Mouse (Mus musculus): ENCODE results near the gene Ubtfl1. TPM values are rescaled to one million over a fixed set of nuclear protein-coding genes. Genes with fewer than 3 reads are reported as not detected.
"Not testable (repeated sequence)": the region's sequence is repeated elsewhere in the genome, so short reads cannot be mapped to it uniquely, and the experiment has no call there.

Ubtfl1 gene
- polyA plus RNA-seq (2014; fragmentation: Nextera tagmentation; extraction: Ambion mirVana), result not detected in 2 replicates

- 70% methylated on average over 1 of the region's 1 CpGs for WGBS
- Histone ChIP-seq H3K4me1 (replicated peaks; ENCODE audit: control insufficient read depth, insufficient read depth, low read length) (no peaks in the 10 kb centered on the region), H3K27ac (no peak within 1 kb of the TSS), H3K9ac (no peak within 1 kb of the TSS), H3K4me2 (replicated peaks) (no peak within 1 kb of the TSS), H3K27me3 (ENCODE audit: control insufficient read depth, insufficient read depth, low read length) (no peaks in the 10 kb centered on the region), H3K36me3 (replicated peaks; ENCODE audit: control insufficient read depth, insufficient read depth) (no peaks in the 10 kb centered on the region), H3K4me3 (replicated peaks; ENCODE audit: low read length) (no peak within 1 kb of the TSS), H3K9me3 (ENCODE audit: control insufficient read depth, low read length) (no peaks in the 10 kb centered on the region)
- no peak for DNase-seq (ENCODE audit: low spot score)
- ATAC-seq (ENCODE audit: low FRiP score), result no peak
Observed at GRCm38 (mm10) chr9:18404118-18404517, at the start of gene Ubtfl1. Gene Ubtfl1, plus strand, starts transcription at chr9:18404418.

GRCm38 (mm10) chr9:18373026-18373425 lies 31.2 kb upstream of the Ubtfl1 start:
- not testable (repeated sequence) for H3K9ac ChIP-seq; H3K36me3 ChIP-seq (replicated peaks; ENCODE audit: control insufficient read depth, insufficient read depth); H3K27me3 ChIP-seq (ENCODE audit: control insufficient read depth, insufficient read depth, low read length); H3K27ac ChIP-seq; H3K4me1 ChIP-seq (replicated peaks; ENCODE audit: control insufficient read depth, insufficient read depth, low read length); DNase-seq (ENCODE audit: low spot score); ATAC-seq (ENCODE audit: low FRiP score); H3K4me2 ChIP-seq (replicated peaks); H3K4me3 ChIP-seq (replicated peaks; ENCODE audit: low read length); H3K9me3 ChIP-seq (ENCODE audit: control insufficient read depth, low read length)
- WGBS, result 73% methylated on average over 1 of the region's 1 CpGs

GRCm38 (mm10) chr9:18385782-18386181 lies 18.4 kb upstream of the Ubtfl1 start:
- Histone ChIP-seq H3K4me1 (replicated peaks; ENCODE audit: control insufficient read depth, insufficient read depth, low read length) (no peaks in the 10 kb centered on the region), H3K9me3 (ENCODE audit: control insufficient read depth, low read length) (no peaks in the 10 kb centered on the region; the same call in 1 of the 2 replicates), H3K4me2 (replicated peaks) (no peak overlapping the region), H3K27me3 (ENCODE audit: control insufficient read depth, insufficient read depth, low read length) (no peaks in the 10 kb centered on the region), H3K9ac (no peak overlapping the region), H3K36me3 (replicated peaks; ENCODE audit: control insufficient read depth, insufficient read depth) (no peaks in the 10 kb centered on the region), H3K27ac (no peak overlapping the region), H3K4me3 (replicated peaks; ENCODE audit: low read length) (no peak overlapping the region)
- DNase-seq (ENCODE audit: low spot score) (no peak), ATAC-seq (ENCODE audit: low FRiP score) (no peak)
- WGBS, result 37% methylated on average over 6 of the region's 6 CpGs

GRCm38 (mm10) chr9:18399629-18400028 lies 4.6 kb upstream of the Ubtfl1 start:
- Histone ChIP-seq H3K36me3 (replicated peaks; ENCODE audit: control insufficient read depth, insufficient read depth) (no peaks in the 10 kb centered on the region), H3K9ac (no peak overlapping the region), H3K9me3 (ENCODE audit: control insufficient read depth, low read length) (no peaks in the 10 kb centered on the region), H3K27me3 (ENCODE audit: control insufficient read depth, insufficient read depth, low read length) (no peaks in the 10 kb centered on the region), H3K4me2 (replicated peaks) (no peak overlapping the region), H3K4me1 (replicated peaks; ENCODE audit: control insufficient read depth, insufficient read depth, low read length) (no peaks in the 10 kb centered on the region), H3K4me3 (replicated peaks; ENCODE audit: low read length) (no peak overlapping the region), H3K27ac (no peak overlapping the region)
- ATAC-seq (ENCODE audit: low FRiP score), result no peak
- WGBS, result 63% methylated on average over 1 of the region's 1 CpGs
- no peak for DNase-seq (ENCODE audit: low spot score)

- not testable (repeated sequence) for DNase-seq (ENCODE audit: low spot score); ATAC-seq (ENCODE audit: low FRiP score); H3K9me3 ChIP-seq (ENCODE audit: control insufficient read depth, low read length); H3K27ac ChIP-seq; H3K4me3 ChIP-seq (replicated peaks; ENCODE audit: low read length); H3K9ac ChIP-seq; H3K4me2 ChIP-seq (replicated peaks); H3K36me3 ChIP-seq (replicated peaks; ENCODE audit: control insufficient read depth, insufficient read depth); H3K27me3 ChIP-seq (ENCODE audit: control insufficient read depth, insufficient read depth, low read length); H3K4me1 ChIP-seq (replicated peaks; ENCODE audit: control insufficient read depth, insufficient read depth, low read length)
- 76% methylated on average over 2 of the region's 2 CpGs for WGBS
Observed at GRCm38 (mm10) chr9:18402895-18403294, 1.3 kb upstream of the Ubtfl1 start, which contains the start of gene Naalad2. Gene Naalad2, minus strand, starts transcription at chr9:18402995.

- not testable (repeated sequence) for DNase-seq (ENCODE audit: low spot score); H3K4me2 ChIP-seq (replicated peaks); H3K9ac ChIP-seq; H3K36me3 ChIP-seq (replicated peaks; ENCODE audit: control insufficient read depth, insufficient read depth); H3K27ac ChIP-seq; H3K4me3 ChIP-seq (replicated peaks; ENCODE audit: low read length); H3K9me3 ChIP-seq (ENCODE audit: control insufficient read depth, low read length); H3K4me1 ChIP-seq (replicated peaks; ENCODE audit: control insufficient read depth, insufficient read depth, low read length); ATAC-seq (ENCODE audit: low FRiP score); H3K27me3 ChIP-seq (ENCODE audit: control insufficient read depth, insufficient read depth, low read length)
- 90% methylated on average over 4 of the region's 4 CpGs for WGBS
Observed at GRCm38 (mm10) chr9:18412371-18412770, 8.2 kb downstream of the Ubtfl1 start.

GRCm38 (mm10) chr9:18430354-18430753 lies 26.1 kb downstream of the Ubtfl1 start, which contains the start of gene Mbd3l2:
Gene Mbd3l2, plus strand, starts transcription at chr9:18430654.
- Histone ChIP-seq H3K9ac (no peak within 1 kb of the TSS), H3K4me1 (replicated peaks; ENCODE audit: control insufficient read depth, insufficient read depth, low read length) (no peaks in the 10 kb centered on the region), H3K27me3 (ENCODE audit: control insufficient read depth, insufficient read depth, low read length) (no peaks in the 10 kb centered on the region), H3K4me3 (replicated peaks; ENCODE audit: low read length) (no peak within 1 kb of the TSS), H3K27ac (no peak within 1 kb of the TSS), H3K36me3 (replicated peaks; ENCODE audit: control insufficient read depth, insufficient read depth) (no peaks in the 10 kb centered on the region), H3K9me3 (ENCODE audit: control insufficient read depth, low read length) (no peaks in the 10 kb centered on the region), H3K4me2 (replicated peaks) (no peak within 1 kb of the TSS)
- DNase-seq (ENCODE audit: low spot score) (no peak), ATAC-seq (ENCODE audit: low FRiP score) (no peak)

GRCm38 (mm10) chr9:18431687-18432086 lies 27.5 kb downstream of the Ubtfl1 start:
- no peak overlapping the region for H3K27ac ChIP-seq
- H3K9ac ChIP-seq, result no peak overlapping the region
- H3K4me3 ChIP-seq (replicated peaks; ENCODE audit: low read length), result no peak overlapping the region
- no peaks in the 10 kb centered on the region for H3K4me1 ChIP-seq (replicated peaks; ENCODE audit: control insufficient read depth, insufficient read depth, low read length)
- WGBS, result 80% methylated on average over 10 of the region's 10 CpGs
- no peaks in the 10 kb centered on the region for H3K36me3 ChIP-seq (replicated peaks; ENCODE audit: control insufficient read depth, insufficient read depth)
- H3K9me3 ChIP-seq (ENCODE audit: control insufficient read depth, low read length), result no peaks in the 10 kb centered on the region
- no peak overlapping the region for H3K4me2 ChIP-seq (replicated peaks)
- ATAC-seq (ENCODE audit: low FRiP score) (no peak), DNase-seq (ENCODE audit: low spot score) (no peak)
- no peaks in the 10 kb centered on the region for H3K27me3 ChIP-seq (ENCODE audit: control insufficient read depth, insufficient read depth, low read length)

- H3K9ac ChIP-seq, result no peak overlapping the region
- H3K27me3 ChIP-seq (ENCODE audit: control insufficient read depth, insufficient read depth, low read length), result no peaks in the 10 kb centered on the region
- no peak for DNase-seq (ENCODE audit: low spot score)
- peaks cover 21% of the 10 kb centered on the region for H3K9me3 ChIP-seq (ENCODE audit: control insufficient read depth, low read length)
- H3K4me3 ChIP-seq (replicated peaks; ENCODE audit: low read length), result no peak overlapping the region
- no peak overlapping the region for H3K27ac ChIP-seq
- no peaks in the 10 kb centered on the region for H3K4me1 ChIP-seq (replicated peaks; ENCODE audit: control insufficient read depth, insufficient read depth, low read length)
- WGBS, result 85% methylated on average over 4 of the region's 4 CpGs
- peaks cover 66% of the 10 kb centered on the region for H3K36me3 ChIP-seq (replicated peaks; ENCODE audit: control insufficient read depth, insufficient read depth)
- no peak for ATAC-seq (ENCODE audit: low FRiP score)
- no peak overlapping the region for H3K4me2 ChIP-seq (replicated peaks)
Observed at GRCm38 (mm10) chr9:18456520-18456919, 52.3 kb downstream of the Ubtfl1 start.

Data from hindbrain, embryonic 14.5 days (tissue).